Mouse (Mus musculus): ENCODE measurements around the gene Prkcd. TPM values are rescaled to one million over a fixed set of nuclear protein-coding genes. Genes with fewer than 3 reads are reported as not detected.
"Not testable (repeated sequence)": the region's sequence is repeated elsewhere in the genome, so short reads cannot be mapped to it uniquely, and the experiment has no call there.

Gene Prkcd
- polyA plus RNA-seq, 1 experiment from 2014 or later: 31.7 TPM

DNA sequence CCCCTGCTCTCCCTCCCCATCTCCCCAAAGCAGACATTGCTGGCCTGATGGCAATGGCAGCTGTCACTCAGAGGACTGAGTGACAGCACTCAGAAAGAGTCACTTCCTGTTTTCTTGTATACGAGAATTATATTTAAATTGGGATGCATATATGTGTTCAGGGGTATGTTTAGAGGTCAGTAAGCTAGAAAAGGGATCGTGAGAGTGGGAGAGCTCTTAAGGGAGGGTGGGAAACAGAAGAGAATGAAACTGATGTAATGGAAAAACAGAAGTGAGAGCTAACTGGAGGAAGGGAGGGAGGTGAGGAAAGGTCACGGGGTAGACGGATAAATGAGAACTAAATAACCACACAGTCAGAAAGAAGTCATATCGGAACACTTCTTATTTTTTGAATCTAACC lies 46.8 kb downstream of the Prkcd start:
- no peak overlapping the region for H3K4me3 ChIP-seq
- WGBS: 83% methylated on average over 5 of the region's 5 CpGs
- no peaks in the 10 kb centered on the region for H3K9me3 ChIP-seq
- no peak overlapping the region for H3K9ac ChIP-seq
- no peak overlapping the region for H3K27ac ChIP-seq
- H3K36me3 ChIP-seq: peaks cover 13% of the 10 kb centered on the region
- 0 out of 2 replicates have a peak, but pooled peaks cover 3% of the 10 kb centered on the region for H3K4me1 ChIP-seq (replicated peaks)
- no peak for ATAC-seq (ENCODE audit: low FRiP score)
- no peak overlapping the region for H3K4me2 ChIP-seq
- H3K27me3 ChIP-seq: no peaks in the 10 kb centered on the region

DNA sequence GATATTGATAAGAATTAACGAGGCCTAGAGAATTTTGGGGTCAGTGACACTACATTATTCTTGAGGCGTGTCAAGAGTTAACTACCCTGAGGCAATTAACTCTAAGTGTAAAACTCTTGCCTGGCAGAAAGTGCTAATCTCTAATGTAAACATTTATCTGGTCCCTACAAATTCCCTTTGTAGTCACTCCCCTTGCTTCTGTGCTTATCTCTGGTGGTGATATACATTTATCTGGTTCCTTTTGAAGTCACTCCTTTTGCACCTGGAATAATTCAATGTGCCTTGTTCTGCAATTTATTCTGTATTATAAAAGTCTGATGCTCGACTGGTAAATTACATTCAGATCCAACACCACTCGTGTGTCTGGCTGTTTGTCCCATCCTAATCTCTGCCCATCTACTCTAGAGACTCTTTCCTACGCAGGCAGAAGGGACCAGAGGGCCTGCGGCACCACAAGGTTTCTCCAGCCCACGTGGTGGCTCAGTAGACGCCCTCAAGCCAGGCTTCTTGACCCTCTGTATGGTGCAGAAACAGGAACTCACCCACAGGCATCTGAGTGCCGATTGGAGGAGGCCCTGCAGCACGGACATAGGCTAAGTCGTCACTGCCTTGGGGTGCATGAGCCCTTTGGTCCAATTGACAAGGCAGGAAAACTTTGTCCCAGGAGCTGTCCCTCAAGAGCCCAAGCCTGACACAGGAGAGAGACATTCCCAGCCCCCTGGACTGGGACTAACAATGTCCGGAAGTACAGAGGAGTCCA lies 48.5 kb downstream of the Prkcd start:
- peaks cover 28% of the 10 kb centered on the region for H3K36me3 ChIP-seq
- not testable (repeated sequence) for H3K27ac ChIP-seq; H3K4me3 ChIP-seq; H3K4me2 ChIP-seq; H3K4me1 ChIP-seq (replicated peaks); H3K9me3 ChIP-seq; ATAC-seq (ENCODE audit: low FRiP score); H3K27me3 ChIP-seq; H3K9ac ChIP-seq
- WGBS: 51% methylated on average over 10 of the region's 12 CpGs

DNA sequence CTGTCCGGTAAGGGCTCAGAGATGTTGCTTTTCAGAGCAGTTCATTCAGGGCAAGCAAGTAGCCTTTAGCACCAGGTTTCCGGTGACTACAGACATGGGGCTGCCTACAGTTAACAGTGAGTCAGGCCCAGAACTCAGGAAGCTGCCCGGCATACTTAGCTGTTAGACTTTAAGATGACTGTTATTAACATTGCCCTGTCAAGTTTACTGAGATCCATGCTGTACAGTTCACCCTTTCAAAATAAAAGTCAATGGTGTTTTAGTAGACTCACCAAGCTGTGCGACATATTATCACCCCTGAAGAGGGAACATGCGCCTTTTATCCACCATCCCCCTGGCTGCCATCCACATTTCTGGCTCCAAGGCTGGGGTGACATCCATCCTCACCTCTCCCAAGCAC lies 49.8 kb downstream of the Prkcd start:
- H3K4me3 ChIP-seq: no peak overlapping the region
- no peak overlapping the region for H3K4me2 ChIP-seq
- ATAC-seq (ENCODE audit: low FRiP score): no peak
- H3K27me3 ChIP-seq: no peaks in the 10 kb centered on the region
- 83% methylated on average over 5 of the region's 5 CpGs for WGBS
- no peak overlapping the region for H3K27ac ChIP-seq
- peaks cover 40% of the 10 kb centered on the region for H3K36me3 ChIP-seq
- no peaks in the 10 kb centered on the region for H3K4me1 ChIP-seq (replicated peaks)
- H3K9ac ChIP-seq: no peak overlapping the region
- no peaks in the 10 kb centered on the region for H3K9me3 ChIP-seq

DNA sequence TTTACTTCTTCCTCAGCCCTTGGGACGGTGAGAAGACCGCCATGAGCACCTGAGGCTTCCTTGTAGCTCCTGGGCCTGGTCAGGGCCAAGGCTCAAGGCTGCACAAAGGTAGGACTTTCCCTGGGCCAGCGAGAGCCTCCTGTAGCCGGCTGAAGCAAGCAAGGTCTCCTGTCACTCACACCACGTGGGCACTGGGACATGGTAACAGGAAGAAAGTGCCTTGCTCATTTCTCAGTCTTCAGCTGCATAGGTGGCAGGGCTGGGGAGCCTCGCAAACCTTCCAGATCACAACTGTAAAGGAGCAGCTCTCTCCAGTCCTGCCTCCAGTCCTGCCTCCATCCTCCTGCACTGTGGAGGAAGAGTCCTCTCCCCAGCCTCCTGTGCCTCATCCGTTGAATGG lies 50.2 kb downstream of the Prkcd start:
- Histone ChIP-seq H3K9ac (no peak overlapping the region), H3K27ac (no peak overlapping the region), H3K36me3 (peaks cover 45% of the 10 kb centered on the region), H3K4me1 (replicated peaks) (no peaks in the 10 kb centered on the region), H3K9me3 (no peaks in the 10 kb centered on the region), H3K4me3 (no peak overlapping the region), H3K4me2 (no peak overlapping the region), H3K27me3 (no peaks in the 10 kb centered on the region)
- WGBS: 78% methylated on average over 7 of the region's 7 CpGs
- ATAC-seq (ENCODE audit: low FRiP score): no peak

DNA sequence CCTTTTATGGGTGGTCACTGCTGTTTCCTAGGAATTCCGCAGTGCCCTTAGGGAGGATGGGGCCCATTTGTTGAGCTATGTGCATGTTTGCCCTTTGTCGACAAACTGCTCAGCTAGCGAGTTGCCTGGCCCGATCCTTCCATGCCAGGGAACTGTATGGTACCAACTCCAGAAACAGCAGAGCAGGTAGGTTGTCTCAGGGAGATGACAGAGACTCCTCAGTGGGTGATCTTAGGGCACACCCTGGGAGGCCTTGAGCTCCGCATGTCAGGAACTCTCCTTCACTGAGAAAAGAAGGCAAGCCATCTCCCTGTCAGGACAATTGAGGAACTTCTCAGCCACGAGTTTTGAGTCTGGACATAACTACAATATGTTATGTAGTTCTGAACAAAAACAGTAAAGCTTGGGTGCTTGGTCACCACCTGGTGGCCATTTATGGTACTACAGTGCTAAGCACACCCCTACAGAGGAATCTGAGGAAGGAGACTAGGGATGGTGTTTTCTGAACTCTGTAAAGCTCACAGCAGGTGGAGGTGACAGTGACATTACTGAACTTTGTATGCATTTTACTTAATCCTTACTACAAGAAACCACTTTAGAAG lies 51.9 kb downstream of the Prkcd start:
- WGBS: 72% methylated on average over 6 of the region's 6 CpGs
- no peak overlapping the region for H3K4me3 ChIP-seq
- H3K36me3 ChIP-seq: peaks cover 61% of the 10 kb centered on the region
- H3K27ac ChIP-seq: no peak overlapping the region
- H3K4me2 ChIP-seq: no peak overlapping the region
- H3K9ac ChIP-seq: no peak overlapping the region
- 0 out of 2 replicates have a peak, but pooled peaks have one; percentile 36 for ATAC-seq (ENCODE audit: low FRiP score)
- no peaks in the 10 kb centered on the region for H3K4me1 ChIP-seq (replicated peaks)
- no peaks in the 10 kb centered on the region for H3K9me3 ChIP-seq
- H3K27me3 ChIP-seq: no peaks in the 10 kb centered on the region

DNA sequence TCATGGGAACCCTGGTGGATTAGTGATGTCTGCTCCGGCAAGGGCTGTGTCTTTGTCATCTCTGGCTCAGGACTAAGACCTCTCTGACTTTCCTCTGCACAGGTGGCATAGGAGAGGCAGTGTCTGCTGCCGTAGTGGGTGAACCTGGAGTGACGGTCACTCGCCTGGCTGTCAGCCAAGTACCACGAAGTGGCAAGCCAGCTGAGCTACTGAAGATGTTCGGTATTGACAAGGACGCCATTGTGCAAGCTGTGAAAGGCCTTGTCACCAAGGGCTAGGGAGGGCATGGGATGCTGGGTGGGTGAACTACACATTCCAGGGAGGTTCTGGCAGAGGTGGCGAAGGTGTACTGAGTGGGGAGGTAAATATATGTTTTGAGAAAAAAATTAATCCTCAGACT lies 52.8 kb downstream of the Prkcd start:
- no peak for ATAC-seq (ENCODE audit: low FRiP score)
- H3K36me3 ChIP-seq: peaks cover 70% of the 10 kb centered on the region
- no peaks in the 10 kb centered on the region for H3K4me1 ChIP-seq (replicated peaks)
- no peak overlapping the region for H3K9ac ChIP-seq
- H3K27ac ChIP-seq: no peak overlapping the region
- H3K4me2 ChIP-seq: no peak overlapping the region
- WGBS: 75% methylated on average over 8 of the region's 8 CpGs
- no peaks in the 10 kb centered on the region for H3K9me3 ChIP-seq
- no peak overlapping the region for H3K4me3 ChIP-seq
- no peaks in the 10 kb centered on the region for H3K27me3 ChIP-seq

DNA sequence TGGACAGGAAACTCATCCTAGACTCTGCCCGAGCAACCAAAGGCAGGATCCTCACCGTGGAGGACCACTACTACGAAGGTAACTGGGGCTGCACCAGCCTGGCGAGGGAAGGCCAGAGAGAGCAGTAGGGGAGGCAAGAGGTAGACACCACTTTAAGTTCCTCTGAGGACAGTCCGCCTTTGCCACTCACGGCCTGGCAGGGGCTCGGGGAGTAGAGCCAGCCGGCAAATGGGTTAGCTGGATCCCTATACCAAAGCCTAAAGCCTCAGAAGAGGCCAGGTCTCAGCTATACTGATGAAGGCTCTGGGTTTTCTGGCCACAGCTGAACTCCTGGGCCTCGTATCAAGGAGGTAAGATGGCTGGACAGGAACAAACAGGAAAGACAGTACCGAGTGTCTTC lies 53.8 kb downstream of the Prkcd start:
- H3K9ac ChIP-seq: no peak overlapping the region
- no peak overlapping the region for H3K4me2 ChIP-seq
- no peaks in the 10 kb centered on the region for H3K9me3 ChIP-seq
- H3K27ac ChIP-seq: no peak overlapping the region
- no peaks in the 10 kb centered on the region for H3K4me1 ChIP-seq (replicated peaks)
- no peaks in the 10 kb centered on the region for H3K27me3 ChIP-seq
- no peak overlapping the region for H3K4me3 ChIP-seq
- 93% methylated on average over 10 of the region's 10 CpGs for WGBS
- H3K36me3 ChIP-seq: peaks cover 79% of the 10 kb centered on the region
- ATAC-seq (ENCODE audit: low FRiP score): no peak

DNA sequence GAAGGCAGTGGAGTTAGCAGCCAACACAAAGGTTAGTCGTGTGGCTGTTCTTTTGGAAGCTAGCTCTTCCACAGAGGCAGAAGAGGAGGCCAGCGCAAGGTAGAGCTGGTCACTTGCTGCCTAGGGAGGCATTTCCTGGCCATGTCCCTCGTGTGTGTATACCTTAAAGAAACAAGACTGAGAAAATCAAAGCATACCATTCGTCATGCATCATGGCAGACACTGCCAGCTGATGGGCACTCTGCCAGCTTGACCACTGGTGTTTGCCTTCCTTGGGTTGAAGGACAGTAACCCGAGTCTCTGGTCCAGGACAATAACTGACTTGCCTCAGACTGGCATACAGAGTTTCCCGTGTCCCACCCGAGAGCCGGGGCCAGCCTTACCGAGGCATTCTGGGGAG lies 55.7 kb downstream of the Prkcd start:
- H3K27ac ChIP-seq: no peak overlapping the region
- no peaks in the 10 kb centered on the region for H3K9me3 ChIP-seq
- WGBS: 91% methylated on average over 9 of the region's 9 CpGs
- ATAC-seq (ENCODE audit: low FRiP score): no peak
- no peak overlapping the region for H3K4me3 ChIP-seq
- H3K27me3 ChIP-seq: no peaks in the 10 kb centered on the region
- H3K36me3 ChIP-seq: peaks cover 89% of the 10 kb centered on the region
- no peaks in the 10 kb centered on the region for H3K4me1 ChIP-seq (replicated peaks)
- no peak overlapping the region for H3K4me2 ChIP-seq
- no peak overlapping the region for H3K9ac ChIP-seq

DNA sequence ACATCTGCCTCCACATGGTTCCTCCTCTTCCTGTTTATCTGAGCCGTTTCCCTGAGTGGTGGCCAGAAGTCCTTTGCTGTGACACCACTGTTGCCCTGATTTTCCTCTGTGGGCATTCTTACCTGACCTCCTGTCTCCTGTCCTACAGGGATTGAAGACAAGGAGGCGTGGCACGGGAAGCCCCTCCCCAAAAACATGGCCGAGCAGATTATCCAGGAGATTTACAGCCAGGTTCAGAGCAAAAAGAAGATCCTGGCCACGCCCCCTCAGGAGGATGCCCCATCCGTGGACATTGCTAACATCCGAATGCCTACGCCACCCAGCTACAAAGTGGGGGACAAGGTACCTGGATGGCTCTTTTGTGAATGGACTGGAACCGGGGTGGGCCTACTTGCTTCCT lies 58.0 kb downstream of the Prkcd start:
- no peak overlapping the region for H3K4me2 ChIP-seq
- no peak overlapping the region for H3K9ac ChIP-seq
- H3K36me3 ChIP-seq: peaks cover 93% of the 10 kb centered on the region
- no peaks in the 10 kb centered on the region for H3K9me3 ChIP-seq
- no peaks in the 10 kb centered on the region for H3K27me3 ChIP-seq
- 91% methylated on average over 9 of the region's 9 CpGs for WGBS
- no peak for ATAC-seq (ENCODE audit: low FRiP score)
- no peaks in the 10 kb centered on the region for H3K4me1 ChIP-seq (replicated peaks)
- H3K4me3 ChIP-seq: no peak overlapping the region
- H3K27ac ChIP-seq: no peak overlapping the region

DNA sequence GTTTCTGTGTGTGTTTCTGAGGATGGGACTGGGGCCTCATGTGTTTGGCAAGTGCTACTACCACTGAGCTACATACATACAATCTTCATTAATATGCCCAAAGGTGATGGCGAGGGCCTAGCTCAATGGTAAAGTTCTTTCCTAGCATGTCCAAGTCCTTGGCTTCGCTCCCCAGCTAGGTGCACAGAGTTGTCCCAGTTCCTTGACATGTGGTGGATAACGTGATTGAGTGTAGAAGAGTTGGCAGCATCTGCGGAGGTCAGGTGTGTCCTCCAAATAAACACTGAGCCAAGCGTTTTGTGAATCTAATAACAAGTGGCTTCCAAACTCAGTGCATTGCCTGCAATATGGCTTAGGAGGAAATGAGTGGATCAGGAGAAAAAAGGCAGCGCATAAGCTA lies 59.7 kb downstream of the Prkcd start:
- H3K4me3 ChIP-seq: no peak overlapping the region
- ATAC-seq (ENCODE audit: low FRiP score): no peak
- H3K9me3 ChIP-seq: no peaks in the 10 kb centered on the region
- no peak overlapping the region for H3K9ac ChIP-seq
- H3K4me1 ChIP-seq (replicated peaks): peaks cover 7% of the 10 kb centered on the region
- 91% methylated on average over 6 of the region's 6 CpGs for WGBS
- H3K27me3 ChIP-seq: no peaks in the 10 kb centered on the region
- peaks cover 82% of the 10 kb centered on the region for H3K36me3 ChIP-seq
- H3K27ac ChIP-seq: no peak overlapping the region
- H3K4me2 ChIP-seq: no peak overlapping the region

DNA sequence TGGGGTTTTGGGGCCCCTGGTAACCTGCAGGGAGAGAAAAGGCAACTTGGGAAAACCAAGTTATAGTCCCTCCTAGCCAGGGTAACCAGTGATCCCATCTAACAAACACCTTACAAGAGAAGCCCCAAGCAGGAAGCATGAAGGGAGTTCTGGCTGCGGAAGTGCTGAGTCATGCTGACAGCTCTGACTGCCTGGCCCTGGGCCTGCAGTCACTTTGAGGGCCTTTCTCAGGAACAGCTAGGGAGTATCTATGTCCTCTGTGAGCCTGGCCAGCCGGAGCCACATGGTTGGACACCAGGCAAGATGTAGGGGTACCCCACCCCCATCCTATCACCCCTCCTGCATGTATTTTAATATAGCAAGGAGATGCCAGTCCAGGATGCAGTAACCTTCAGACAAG lies 61.6 kb downstream of the Prkcd start:
- H3K4me3 ChIP-seq: no peak overlapping the region
- WGBS: 95% methylated on average over 2 of the region's 2 CpGs
- ATAC-seq (ENCODE audit: low FRiP score): no peak
- no peaks in the 10 kb centered on the region for H3K9me3 ChIP-seq
- H3K27me3 ChIP-seq: no peaks in the 10 kb centered on the region
- peaks cover 14% of the 10 kb centered on the region for H3K4me1 ChIP-seq (replicated peaks)
- H3K36me3 ChIP-seq: peaks cover 82% of the 10 kb centered on the region
- H3K9ac ChIP-seq: no peak overlapping the region
- H3K27ac ChIP-seq: no peak overlapping the region
- no peak overlapping the region for H3K4me2 ChIP-seq

DNA sequence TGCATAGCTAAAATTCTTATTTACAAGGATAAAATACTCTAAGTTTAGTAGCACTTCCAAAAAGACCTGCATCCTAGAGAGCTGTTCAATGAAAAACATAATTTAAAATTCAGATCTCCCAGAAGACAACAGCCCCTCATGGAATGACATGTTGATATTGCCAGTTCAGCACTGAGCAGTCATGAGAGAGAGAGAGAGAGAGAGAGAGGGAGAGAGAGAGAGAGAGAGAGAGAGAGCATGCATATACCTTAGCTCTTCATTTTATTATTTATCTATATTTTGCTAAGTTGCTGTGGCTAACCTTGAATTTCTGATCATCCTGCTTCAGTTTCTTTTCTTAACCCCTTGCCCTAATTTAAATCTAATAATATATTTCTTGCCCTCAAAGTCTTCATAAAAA lies 63.7 kb downstream of the Prkcd start:
- Histone ChIP-seq H3K9me3 (no peaks in the 10 kb centered on the region), H3K27me3 (no peaks in the 10 kb centered on the region), H3K36me3 (peaks cover 81% of the 10 kb centered on the region), H3K27ac (no peak overlapping the region), H3K4me3 (no peak overlapping the region), H3K4me2 (no peak overlapping the region), H3K4me1 (replicated peaks) (peaks cover 18% of the 10 kb centered on the region), H3K9ac (no peak overlapping the region)
- ATAC-seq (ENCODE audit: low FRiP score): no peak
